Mouse (Mus musculus) splenic B cell, adult 2 months (primary cell): ENCODE measurements around the gene Olfr15.
A peak's percentile ranks its signal among the peaks of the same experiment; 100 is the strongest.
"Not testable (repeated sequence)": the region's sequence is repeated elsewhere in the genome, so short reads cannot be mapped to it uniquely, and the experiment has no call there.

Experiments used
- DNase-seq: peaks from one replicate; pipeline ENCODE4 v3.0.0-alpha.2; 2011; ENCODE audit warnings: low read depth, low spot score
- H3K27me3 ChIP-seq: 2 replicates; pipeline ENCODE4 v1.6.1; 2012; ENCODE audit warnings: mild to moderate bottlenecking, low read length, moderate library complexity, mixed read lengths; ENCODE audit not compliant: control insufficient read depth, poor library complexity, insufficient read depth, severe bottlenecking
- H3K36me3 ChIP-seq: 2 replicates; pipeline ENCODE4 v1.6.1; 2012; ENCODE audit warnings: mild to moderate bottlenecking, low read length, moderate library complexity, mixed read lengths; ENCODE audit not compliant: control insufficient read depth, poor library complexity, insufficient read depth, severe bottlenecking

The Olfr15 gene

GRCm38 (mm10) chr16:3830588-3831109 is at the start of gene Olfr15:
TSS of gene Olfr15 (plus strand) at chr16:3830878.
- Histone ChIP-seq H3K36me3 (no peaks in the 10 kb centered on the region), H3K27me3 (no peaks in the 10 kb centered on the region)
- DNase-seq = peak; percentile 35

DNA sequence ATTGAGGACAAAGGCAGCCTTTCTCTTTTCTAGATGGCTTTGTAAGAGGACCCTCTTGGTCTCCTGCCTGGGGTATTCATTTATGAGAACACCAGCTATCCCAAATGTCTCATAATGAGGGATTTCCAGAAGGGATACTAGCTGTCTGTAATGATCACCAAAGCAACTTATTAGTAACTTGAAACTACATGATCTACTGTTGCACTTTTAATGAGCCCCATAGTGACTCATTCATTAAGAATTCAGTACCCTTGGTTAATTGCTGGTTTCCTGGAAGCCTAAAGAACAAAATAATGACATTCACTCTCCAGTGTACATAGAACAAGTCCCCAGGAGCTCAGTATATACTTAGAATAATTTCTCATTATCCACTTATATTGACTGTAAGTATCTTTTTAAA is 49.4 kb upstream of the Olfr15 start:
- H3K27me3 ChIP-seq = no peaks in the 10 kb centered on the region
- DNase-seq = no peak
- H3K36me3 ChIP-seq = no peaks in the 10 kb centered on the region

DNA sequence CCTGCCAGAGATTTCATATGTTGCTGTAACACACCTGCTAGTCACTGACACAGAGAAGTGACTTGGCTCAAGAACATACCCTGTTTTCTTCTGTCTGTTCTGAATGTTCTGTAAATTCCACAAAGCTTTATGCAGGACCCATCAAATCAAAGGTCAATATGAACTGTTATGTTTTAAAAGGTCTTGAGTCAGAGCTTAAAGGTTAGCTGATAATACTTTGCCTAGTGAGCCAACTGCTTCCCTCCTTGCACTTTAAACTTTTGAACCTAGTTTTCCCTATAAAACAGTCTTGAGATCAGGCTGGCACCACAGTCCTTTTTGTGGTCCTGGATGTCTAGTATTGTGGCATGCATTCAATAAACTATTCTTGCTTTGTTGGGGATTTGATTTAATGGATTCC is 42.3 kb upstream of the Olfr15 start:
- H3K27me3 ChIP-seq = no peaks in the 10 kb centered on the region
- no peaks in the 10 kb centered on the region for H3K36me3 ChIP-seq
- DNase-seq = no peak

DNA sequence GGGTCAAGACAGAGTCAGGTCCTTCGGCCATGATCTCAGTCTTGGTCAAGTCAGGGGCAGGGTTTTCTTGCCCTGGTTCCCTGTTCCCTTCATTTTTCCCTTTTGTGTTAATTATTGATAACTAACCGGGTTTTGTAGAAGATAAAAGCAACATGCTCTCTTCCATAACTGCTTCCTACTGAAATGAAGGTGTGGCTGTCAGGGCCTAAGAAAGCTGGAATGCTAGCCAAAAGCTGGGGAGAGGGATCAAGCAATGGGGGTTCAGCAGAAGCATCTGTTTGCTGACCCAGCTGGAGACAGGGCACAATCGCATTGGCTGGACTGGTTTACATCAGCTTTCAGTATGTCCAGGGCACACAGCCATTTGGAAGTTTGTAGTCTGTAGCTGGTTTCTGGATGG is 22.5 kb upstream of the Olfr15 start:
- no peak for DNase-seq
- Histone ChIP-seq H3K36me3 (no peaks in the 10 kb centered on the region), H3K27me3 (no peaks in the 10 kb centered on the region)

- not testable (repeated sequence) for H3K27me3 ChIP-seq, H3K36me3 ChIP-seq
- peak; percentile 80 for DNase-seq
Observed at GRCm38 (mm10) chr16:3814667-3815066, 16.0 kb upstream of the Olfr15 start.

- no peaks in the 10 kb centered on the region for H3K36me3 ChIP-seq
- no peaks in the 10 kb centered on the region; the same call in 1 of the 2 replicates for H3K27me3 ChIP-seq
- no peak for DNase-seq
Observed at GRCm38 (mm10) chr16:3820202-3820601, 10.5 kb upstream of the Olfr15 start.

- no peak for DNase-seq
- Histone ChIP-seq H3K36me3 (no peaks in the 10 kb centered on the region), H3K27me3 (no peaks in the 10 kb centered on the region)
Observed at GRCm38 (mm10) chr16:3828021-3828420, 2.7 kb upstream of the Olfr15 start.

- Histone ChIP-seq H3K27me3 (no peaks in the 10 kb centered on the region), H3K36me3 (no peaks in the 10 kb centered on the region)
- DNase-seq = no peak
Observed at GRCm38 (mm10) chr16:3829727-3830126, 951 bp upstream of the Olfr15 start.

DNA sequence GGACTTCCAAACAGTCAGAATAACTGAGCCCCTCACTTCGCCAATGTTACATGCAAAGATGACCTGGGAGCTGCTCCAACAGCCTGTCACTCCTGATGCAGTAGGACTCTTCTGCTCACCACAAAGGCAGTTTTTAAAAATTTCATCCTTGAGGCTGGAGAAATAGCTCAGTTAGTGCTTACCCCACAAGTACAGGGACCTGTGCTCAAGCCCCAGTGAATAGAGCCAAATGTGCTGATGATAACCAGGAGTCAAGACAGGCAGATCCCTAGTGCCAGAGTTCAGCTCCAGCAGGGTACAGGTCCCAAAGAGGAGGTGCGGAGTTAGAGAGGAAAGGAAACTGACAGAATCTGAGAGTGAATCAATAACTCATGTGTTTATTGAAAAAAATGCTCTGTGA is 4.8 kb downstream of the Olfr15 start:
- H3K27me3 ChIP-seq = no peaks in the 10 kb centered on the region
- no peak for DNase-seq
- H3K36me3 ChIP-seq = no peaks in the 10 kb centered on the region

DNA sequence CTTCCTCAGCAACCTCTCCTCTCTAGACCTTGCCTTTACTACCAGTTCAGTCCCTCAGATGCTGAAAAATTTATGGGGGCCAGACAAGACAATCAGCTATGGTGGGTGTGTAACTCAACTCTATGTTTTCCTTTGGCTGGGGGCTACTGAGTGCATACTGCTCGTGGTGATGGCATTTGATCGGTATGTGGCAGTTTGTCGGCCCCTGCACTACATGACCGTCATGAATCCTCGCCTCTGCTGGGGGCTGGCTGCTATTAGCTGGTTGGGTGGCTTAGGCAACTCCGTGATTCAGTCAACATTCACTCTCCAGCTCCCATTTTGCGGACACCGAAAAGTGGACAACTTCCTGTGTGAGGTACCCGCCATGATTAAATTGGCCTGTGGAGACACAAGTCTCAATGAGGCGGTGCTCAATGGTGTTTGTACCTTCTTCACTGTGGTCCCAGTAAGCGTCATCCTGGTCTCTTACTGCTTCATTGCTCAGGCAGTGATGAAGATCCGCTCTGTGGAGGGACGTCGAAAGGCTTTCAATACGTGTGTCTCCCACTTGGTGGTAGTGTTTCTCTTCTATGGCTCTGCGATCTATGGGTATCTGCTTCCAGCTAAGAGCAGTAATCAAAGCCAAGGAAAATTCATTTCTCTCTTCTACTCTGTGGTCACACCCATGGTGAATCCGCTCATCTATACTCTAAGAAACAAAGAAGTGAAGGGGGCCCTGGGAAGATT is 8.6 kb downstream of the Olfr15 start:
- peak; percentile 55 for DNase-seq
- H3K27me3 ChIP-seq = no peaks in the 10 kb centered on the region
- H3K36me3 ChIP-seq = no peaks in the 10 kb centered on the region

DNA sequence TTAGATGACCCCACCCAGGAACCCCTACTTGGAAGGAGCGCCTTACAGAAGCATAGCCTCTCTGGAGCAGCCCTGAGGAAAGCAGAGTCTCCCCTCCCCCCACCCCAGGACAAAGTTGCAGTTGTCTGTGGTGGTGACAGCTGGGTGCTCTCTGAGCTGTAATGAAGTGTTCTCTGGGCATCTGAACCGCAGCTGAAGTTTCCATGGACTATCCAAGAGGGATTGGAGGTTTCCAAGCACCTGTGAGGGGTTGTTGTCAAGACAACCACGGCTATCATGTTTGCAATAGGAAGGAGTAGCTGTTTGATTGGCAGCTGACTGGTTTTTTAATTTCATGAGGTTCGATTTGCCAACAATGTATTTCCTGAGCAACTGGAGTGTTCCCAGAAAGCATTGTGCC is 12.3 kb downstream of the Olfr15 start:
- Histone ChIP-seq H3K27me3 (no peaks in the 10 kb centered on the region), H3K36me3 (no peaks in the 10 kb centered on the region)
- DNase-seq = no peak

GRCm38 (mm10) chr16:3843796-3844195 is 13.1 kb downstream of the Olfr15 start:
- H3K36me3 ChIP-seq = no peaks in the 10 kb centered on the region
- no peak for DNase-seq
- no peaks in the 10 kb centered on the region for H3K27me3 ChIP-seq

- Histone ChIP-seq H3K36me3 (no peaks in the 10 kb centered on the region), H3K27me3 (no peaks in the 10 kb centered on the region)
- peak; percentile 96 for DNase-seq
Observed at GRCm38 (mm10) chr16:3846711-3847518, 16.2 kb downstream of the Olfr15 start, which contains the start of gene Zfp174. TSS of gene Zfp174 (plus strand) at chr16:3847268.

DNA sequence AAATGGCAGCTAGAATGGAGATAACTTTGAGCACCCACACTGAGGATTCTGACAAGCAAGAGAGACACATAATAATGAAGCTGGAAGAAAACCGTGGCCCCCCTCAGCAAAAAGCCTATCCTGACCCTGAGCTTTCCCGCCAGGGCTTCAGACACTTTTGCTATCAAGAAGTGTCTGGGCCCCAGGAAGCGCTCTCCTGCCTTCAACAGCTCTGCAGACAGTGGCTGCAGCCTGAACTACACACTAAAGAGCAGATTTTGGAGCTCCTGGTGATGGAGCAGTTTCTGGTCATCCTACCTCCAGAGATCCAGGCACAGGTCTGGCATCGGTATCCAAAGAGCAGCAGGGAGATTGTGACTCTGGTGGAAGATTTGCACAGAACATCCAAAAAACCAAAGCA is 17.2 kb downstream of the Olfr15 start:
- DNase-seq = no peak
- no peaks in the 10 kb centered on the region for H3K27me3 ChIP-seq
- no peaks in the 10 kb centered on the region for H3K36me3 ChIP-seq

DNA sequence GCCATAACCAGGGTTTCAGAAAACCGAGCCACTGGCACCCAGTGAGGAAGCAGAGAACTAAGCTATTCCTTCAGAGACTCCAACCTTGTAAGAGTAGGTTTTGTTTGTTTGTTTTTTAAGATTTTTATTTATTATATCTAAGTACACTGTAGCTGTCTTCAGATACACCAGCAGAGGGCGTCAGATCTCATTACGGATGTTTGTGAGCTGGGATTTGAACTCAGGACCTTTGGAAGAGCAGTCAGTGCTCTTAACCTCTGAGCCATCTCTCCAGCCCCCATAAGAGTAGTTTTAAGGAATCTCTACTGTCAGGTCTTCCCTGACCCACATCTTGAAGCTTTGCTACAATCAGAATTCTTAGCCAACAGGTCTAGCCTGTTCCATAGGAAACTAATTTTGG is 17.7 kb downstream of the Olfr15 start:
- Histone ChIP-seq H3K27me3 (no peaks in the 10 kb centered on the region), H3K36me3 (no peaks in the 10 kb centered on the region)
- peak; percentile 17 for DNase-seq
